Mouse (Mus musculus) gastrocnemius, postnatal 4 days (tissue): ENCODE measurements around the gene Nadk. TPM values are rescaled to one million over a fixed set of nuclear protein-coding genes. Genes with fewer than 3 reads are reported as not detected.
"Not testable (repeated sequence)": the region's sequence is repeated elsewhere in the genome, so short reads cannot be mapped to it uniquely, and the experiment has no call there.

Experiments used
- DNase-seq, 2 experiments: peaks; one replicate each; pipeline ENCODE4 v3.0.0; 2021 to 2022; ENCODE audit warnings: low spot score in 2 of 2, mixed read lengths in 2 of 2
- total RNA-seq, 2 experiments: library from RNA; stranded (reverse); gene quantifications; 2 replicates each; pipeline ENCODE4 v1.2.3; 2021

The Nadk gene
- total RNA-seq, 2 experiments from 2014 or later, result 31.8 to 33.1 TPM

- DNase-seq, result no peak
Observed at GRCm38 (mm10) chr4:155568632-155569370, 6.6 kb downstream of the Nadk start.

GRCm38 (mm10) chr4:155569818-155570217 lies 7.6 kb downstream of the Nadk start:
- no peak for DNase-seq

GRCm38 (mm10) chr4:155570315-155570714 lies 8.1 kb downstream of the Nadk start:
- not testable (repeated sequence) for DNase-seq

- DNase-seq, result no peak
Observed at GRCm38 (mm10) chr4:155571442-155571841, 9.3 kb downstream of the Nadk start.

- DNase-seq, result no peak
Observed at GRCm38 (mm10) chr4:155573155-155573554, 11.0 kb downstream of the Nadk start.

- no peak for DNase-seq
Observed at GRCm38 (mm10) chr4:155573876-155574275, 11.7 kb downstream of the Nadk start.

- no peak for DNase-seq
Observed at GRCm38 (mm10) chr4:155574931-155575330, 12.8 kb downstream of the Nadk start.

- no peak for DNase-seq
Observed at GRCm38 (mm10) chr4:155575521-155575920, 13.3 kb downstream of the Nadk start.

GRCm38 (mm10) chr4:155577132-155577531 lies 15.0 kb downstream of the Nadk start:
- DNase-seq, result no peak

- no peak for DNase-seq
Observed at GRCm38 (mm10) chr4:155577741-155578140, 15.6 kb downstream of the Nadk start.

GRCm38 (mm10) chr4:155578336-155579125 lies 16.4 kb downstream of the Nadk start:
- DNase-seq, result peak in 1 of 2 experiments; percentile 32

GRCm38 (mm10) chr4:155580420-155580819 lies 18.2 kb downstream of the Nadk start:
- DNase-seq, result peak in 1 of 2 experiments; percentile 42

GRCm38 (mm10) chr4:155582279-155582905 lies 20.2 kb downstream of the Nadk start:
- no peak for DNase-seq

GRCm38 (mm10) chr4:155589356-155589755 lies 27.2 kb downstream of the Nadk start:
- no peak for DNase-seq

GRCm38 (mm10) chr4:155591012-155591719 lies 29.0 kb downstream of the Nadk start:
- DNase-seq, result no peak

- no peak for DNase-seq
Observed at GRCm38 (mm10) chr4:155593780-155594179, 31.6 kb downstream of the Nadk start.

GRCm38 (mm10) chr4:155595777-155596176 lies 33.6 kb downstream of the Nadk start:
- DNase-seq, result no peak

- DNase-seq, result no peak
Observed at GRCm38 (mm10) chr4:155596606-155597005, 34.4 kb downstream of the Nadk start.

GRCm38 (mm10) chr4:155598536-155598935 lies 36.4 kb downstream of the Nadk start:
- DNase-seq, result no peak

- DNase-seq, result no peak
Observed at GRCm38 (mm10) chr4:155599901-155600825, 38.0 kb downstream of the Nadk start.
